Mouse (Mus musculus) myocyte (in vitro differentiated cells): ENCODE results near the gene Gm27021.

Source experiments
- POLR2A ChIP-seq: IDR thresholded peaks from one replicate; pipeline ENCODE4 v1.6.1; 2011; ENCODE audit warnings: low read depth, mild to moderate bottlenecking, control low read depth, moderate library complexity; ENCODE audit not compliant: insufficient read length
- USF1 ChIP-seq: IDR thresholded peaks from one replicate; pipeline ENCODE4 v1.6.1; 2011; ENCODE audit warnings: low read depth, mild to moderate bottlenecking, control low read depth, moderate library complexity

- TF ChIP-seq POLR2A (peak; percentile 65), USF1 (no peak)
These were observed 78.7 kb downstream of the Gm27021 start, which contains the start of gene Gins2 for GRCm38 (mm10) chr8:120588908-120589771.
